ENCODE assay signal across 7 mouse cellular contexts in the genomic region with DNA sequence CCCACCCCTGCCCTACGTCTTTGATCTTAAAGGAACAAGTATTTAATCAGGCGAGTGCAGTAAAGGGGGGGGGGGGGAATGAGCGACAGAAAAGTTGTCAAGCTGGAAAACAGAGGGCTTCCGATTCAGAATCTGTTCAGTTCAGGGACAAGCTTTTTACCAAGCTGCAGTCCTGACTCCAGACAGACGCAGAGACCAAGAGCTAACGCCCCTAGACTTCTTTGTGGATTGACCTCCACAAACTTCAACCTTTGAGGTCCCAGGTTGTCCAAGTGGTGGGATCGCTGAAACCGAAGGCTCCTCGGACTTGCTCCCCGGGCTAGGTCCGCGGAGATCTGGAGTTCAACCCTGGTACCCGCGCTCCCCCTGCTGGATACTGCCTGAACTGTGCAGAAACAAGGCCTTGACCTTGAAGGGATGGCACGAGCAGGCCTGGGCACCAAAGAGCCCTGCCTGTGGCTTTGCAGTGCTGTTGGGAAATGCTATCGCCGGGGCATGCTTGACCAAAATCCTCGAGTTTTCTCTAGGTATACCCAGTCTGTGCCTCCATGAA. TPM values are rescaled to one million over a fixed set of nuclear protein-coding genes. Genes with fewer than 3 reads are reported as not detected.
A peak's percentile ranks its signal among the peaks of the same experiment; 100 is the strongest.
DNase-seq lines count a peak whose midpoint lies in the region; ATAC-seq lines count a peak whose summit lies in the region.

No protein-coding gene starts in this region.

- 3% methylated on average over 18 of the region's 18 CpGs for WGBS in intestine, embryonic 15.5 days
- WGBS in midbrain, embryonic 11.5 days, result 5% methylated on average over 18 of the region's 18 CpGs

- no peaks in the 10 kb centered on the region for H3K36me3 ChIP-seq in intestine, embryonic 15.5 days
- no peaks in the 10 kb centered on the region for H3K36me3 ChIP-seq in midbrain, embryonic 11.5 days (ENCODE audit: control insufficient read depth, insufficient read depth, low read length)

- no peak overlapping the region for H3K27ac ChIP-seq in intestine, embryonic 15.5 days
- H3K27ac ChIP-seq in midbrain, embryonic 11.5 days (ENCODE audit: low read depth, low read length), result no peak overlapping the region; the same call in 1 of the 2 replicates

- peak overlapping the region; percentile 37; the same call in 1 of the 2 replicates for H3K9ac ChIP-seq in intestine, embryonic 15.5 days
- H3K9ac ChIP-seq in midbrain, embryonic 11.5 days (ENCODE audit: low read length), result peak overlapping the region; percentile 60

- DNase-seq in adrenal gland, adult 8-10 months, result peak; percentile 91
- peak; percentile 91 for DNase-seq in embryo, embryonic 9.5 days (ENCODE audit: extremely low spot score)
- peak; percentile 90 to 93 for DNase-seq in gastrocnemius, postnatal 4 days (ENCODE audit: low spot score in 2 of 2)
- peak; percentile 96 for DNase-seq in left cerebral cortex, postnatal 4 days
- peak; percentile 99 for DNase-seq in midbrain, embryonic 11.5 days (ENCODE audit: low spot score, missing footprints)
- peak; percentile 82 for DNase-seq in skeletal muscle tissue, adult 2 months (ENCODE audit: low read depth, low spot score)

- peak; percentile 87 for ATAC-seq in intestine, embryonic 15.5 days
- peak; percentile 66 for ATAC-seq in midbrain, embryonic 11.5 days (ENCODE audit: low FRiP score)

- peaks cover 16% of the 10 kb centered on the region; the same call in 1 of the 2 replicates for H3K4me1 ChIP-seq in intestine, embryonic 15.5 days (replicated peaks)
- H3K4me1 ChIP-seq in midbrain, embryonic 11.5 days (ENCODE audit: control insufficient read depth, insufficient read depth, low read length), result peaks cover 24% of the 10 kb centered on the region

- H3K4me3 ChIP-seq in intestine, embryonic 15.5 days (replicated peaks), result peak overlapping the region; percentile 36
- H3K4me3 ChIP-seq in midbrain, embryonic 11.5 days (ENCODE audit: low read depth, low read length), result peak overlapping the region; percentile 32

- peak overlapping the region; percentile 64 for H3K4me2 ChIP-seq in intestine, embryonic 15.5 days (replicated peaks)
- H3K4me2 ChIP-seq in midbrain, embryonic 11.5 days, result peak overlapping the region; percentile 49

- intact Hi-C loops in left cerebral cortex, postnatal 4 days (cut with DNase I), result loop anchor here (5.0 kb wide), 1 partner anchor 152 kb away; no protein-coding TSS in a partner anchor

- H3K27me3 ChIP-seq in intestine, embryonic 15.5 days (replicated peaks), result peaks cover 46% of the 10 kb centered on the region
- peaks cover 49% of the 10 kb centered on the region for H3K27me3 ChIP-seq in midbrain, embryonic 11.5 days (ENCODE audit: control insufficient read depth, insufficient read depth, low read length)

- no peaks in the 10 kb centered on the region for H3K9me3 ChIP-seq in intestine, embryonic 15.5 days
- H3K9me3 ChIP-seq in midbrain, embryonic 11.5 days (ENCODE audit: control insufficient read depth, low read length), result no peaks in the 10 kb centered on the region

RNA-seq across cellular contexts. Expression of gene Islr2, which starts 0.4 kb away (rescaled TPM):
- 1 to 10 TPM; 1.2 to 1.9 (median 1.7) TPM for total RNA-seq in adrenal gland, adult 8-10 months (2022)
- 1 to 10 TPM; 6.4 to 7.7 TPM for total RNA-seq in gastrocnemius, postnatal 4 days (2021)
- polyA plus RNA-seq in intestine, embryonic 15.5 days (2015; fragmentation: Nextera tagmentation; extraction: Ambion mirVana), result 1.3 and 1.4 TPM in 2 replicates
- 100 to 1,000 TPM; 328 to 363 TPM for total RNA-seq in left cerebral cortex, postnatal 4 days (2021)
- 18.7 and 19.6 TPM in 2 replicates for polyA plus RNA-seq in midbrain, embryonic 11.5 days (2014; fragmentation: Nextera tagmentation; extraction: Ambion mirVana)

RNA-seq across cellular contexts. Expression of gene Islr, which starts 0.4 kb away (rescaled TPM):
- total RNA-seq in adrenal gland, adult 8-10 months (2022), result 10 to 100 TPM; 23.6 to 40.9 (median 28.1) TPM
- total RNA-seq in gastrocnemius, postnatal 4 days (2021), result 100 to 1,000 TPM; 179 to 208 TPM
- polyA plus RNA-seq in intestine, embryonic 15.5 days (2015; fragmentation: Nextera tagmentation; extraction: Ambion mirVana), result 83.4 and 84.8 TPM in 2 replicates
- total RNA-seq in left cerebral cortex, postnatal 4 days (2021), result 10 to 100 TPM; 18.6 to 19.3 TPM
- polyA plus RNA-seq in midbrain, embryonic 11.5 days (2014; fragmentation: Nextera tagmentation; extraction: Ambion mirVana), result 13.0 and 13.9 TPM in 2 replicates

RNA-seq across cellular contexts. Expression of gene Pml, which starts 45.1 kb away (rescaled TPM):
- 10 to 100 TPM; 23.4 to 45.6 (median 31.8) TPM for total RNA-seq in adrenal gland, adult 8-10 months (2022)
- total RNA-seq in gastrocnemius, postnatal 4 days (2021), result 10 to 100 TPM; 16.8 to 19.5 TPM
- 13.2 and 15.6 TPM in 2 replicates for polyA plus RNA-seq in intestine, embryonic 15.5 days (2015; fragmentation: Nextera tagmentation; extraction: Ambion mirVana)
- 10 to 100 TPM; 11.3 to 14.7 TPM for total RNA-seq in left cerebral cortex, postnatal 4 days (2021)
- polyA plus RNA-seq in midbrain, embryonic 11.5 days (2014; fragmentation: Nextera tagmentation; extraction: Ambion mirVana), result 8.7 and 10.1 TPM in 2 replicates

RNA-seq across cellular contexts. Expression of gene Stoml1, which starts 48.4 kb away (rescaled TPM):
- 10 to 100 TPM; 19.9 to 32.9 (median 28.3) TPM for total RNA-seq in adrenal gland, adult 8-10 months (2022)
- 10 to 100 TPM; 16.1 to 16.6 TPM for total RNA-seq in gastrocnemius, postnatal 4 days (2021)
- 21.3 and 21.4 TPM in 2 replicates for polyA plus RNA-seq in intestine, embryonic 15.5 days (2015; fragmentation: Nextera tagmentation; extraction: Ambion mirVana)
- total RNA-seq in left cerebral cortex, postnatal 4 days (2021), result 10 to 100 TPM; 84.5 to 93.2 TPM
- polyA plus RNA-seq in midbrain, embryonic 11.5 days (2014; fragmentation: Nextera tagmentation; extraction: Ambion mirVana), result 27.6 and 29.7 TPM in 2 replicates

Comparison
In these comparisons a context has a peak if more than half of its experiments do, and no peak if none do; other contexts are left out.
1. RNA of gene Islr2, which starts 0.4 kb away (total RNA-seq): 328 to 363 TPM in left cerebral cortex, postnatal 4 days; 6.4 to 7.7 TPM in gastrocnemius, postnatal 4 days and 1.2 to 1.9 TPM in adrenal gland, adult 8-10 months; every median in the first group is over 10 times any median in the second.
2. RNA of gene Islr, which starts 0.4 kb away (total RNA-seq): 179 to 208 TPM in gastrocnemius, postnatal 4 days; 23.6 to 40.9 TPM in adrenal gland, adult 8-10 months and 18.6 to 19.3 TPM in left cerebral cortex, postnatal 4 days; every median in the first group is over 4 times any median in the second.
3. Peak in every context shown above with its lines, with median percentiles within 50 percentile points of each other: DNase-seq.